Mouse (Mus musculus) urinary bladder, adult 2 months (tissue): ENCODE results near the gene Evpl. TPM values are rescaled to one million over a fixed set of nuclear protein-coding genes. Genes with fewer than 3 reads are reported as not detected.

Experiments used
- DNase-seq: peaks from one replicate; pipeline ENCODE4 v3.0.0; 2022; ENCODE audit warnings: low spot score
- polyA plus RNA-seq: library from polyadenylated mRNA; depleted of rRNA; stranded (reverse); fragments of >200 nt; gene quantifications from 2 replicates; pipeline ENCODE4 v1.2.3, GENCODE M21; 2012

The Evpl gene
- polyA plus RNA-seq, 1 experiment, result 16.9 TPM

- DNase-seq, result no peak
These were observed 23.9 kb downstream of the Evpl start for GRCm38 (mm10) chr11:116213877-116214510.

GRCm38 (mm10) chr11:116212847-116213246 lies 25.0 kb downstream of the Evpl start:
- DNase-seq, result no peak

- no peak for DNase-seq
These were observed 27.2 kb downstream of the Evpl start for GRCm38 (mm10) chr11:116210696-116211095.

- DNase-seq, result no peak
These were observed 28.6 kb downstream of the Evpl start for GRCm38 (mm10) chr11:116209257-116209656.

- no peak for DNase-seq
These were observed 29.2 kb downstream of the Evpl start for GRCm38 (mm10) chr11:116208660-116209059.

- DNase-seq, result no peak
These were observed 31.2 kb downstream of the Evpl start for GRCm38 (mm10) chr11:116206678-116207077.

- DNase-seq, result no peak
These were observed 34.7 kb downstream of the Evpl start for GRCm38 (mm10) chr11:116203150-116203549.

GRCm38 (mm10) chr11:116201151-116201550 lies 36.7 kb downstream of the Evpl start:
- DNase-seq, result no peak

GRCm38 (mm10) chr11:116198639-116199531 lies 39.0 kb downstream of the Evpl start, which contains the start of the genes Ten1 and Acox1:
Gene Ten1 (plus strand): TSS chr11:116198855.
Gene Acox1 (minus strand): TSS chr11:116199045.
- DNase-seq, result peak; percentile 96

GRCm38 (mm10) chr11:116198132-116198531 lies 39.7 kb downstream of the Evpl start:
- no peak for DNase-seq

GRCm38 (mm10) chr11:116197584-116197906 lies 40.3 kb downstream of the Evpl start:
- DNase-seq, result no peak

- DNase-seq, result no peak
These were observed 40.9 kb downstream of the Evpl start for GRCm38 (mm10) chr11:116196866-116197583.

- no peak for DNase-seq
These were observed 41.5 kb downstream of the Evpl start for GRCm38 (mm10) chr11:116196336-116196735.

- no peak for DNase-seq
These were observed 42.6 kb downstream of the Evpl start for GRCm38 (mm10) chr11:116195252-116195651.

GRCm38 (mm10) chr11:116194619-116195018 lies 43.3 kb downstream of the Evpl start:
- DNase-seq, result no peak

- no peak for DNase-seq
These were observed 50.5 kb downstream of the Evpl start for GRCm38 (mm10) chr11:116187226-116187930.

- no peak for DNase-seq
These were observed 51.5 kb downstream of the Evpl start for GRCm38 (mm10) chr11:116186360-116186759.

- DNase-seq, result no peak
These were observed 52.0 kb downstream of the Evpl start for GRCm38 (mm10) chr11:116185836-116186235.

GRCm38 (mm10) chr11:116178411-116179121 lies 59.3 kb downstream of the Evpl start:
- DNase-seq, result no peak

- DNase-seq, result no peak
These were observed 61.9 kb downstream of the Evpl start for GRCm38 (mm10) chr11:116176010-116176409.
